Mouse (Mus musculus) olfactory bulb, adult 2 months (tissue): ENCODE measurements around the gene Rnf44.

Experiments used
- CTCF ChIP-seq: fragments of 200-500 bp; IDR thresholded peaks from 2 replicates; pipeline ENCODE4 v1.5.1; 2012; ENCODE audit warnings: low read depth, mild to moderate bottlenecking, low read length, moderate library complexity; ENCODE audit not compliant: insufficient read depth
- POLR2A ChIP-seq: fragments of 200-500 bp; IDR thresholded peaks from 2 replicates; pipeline ENCODE4 v1.6.1; 2012; ENCODE audit warnings: mild to moderate bottlenecking, low read depth, low read length, moderate library complexity; ENCODE audit not compliant: insufficient read depth

- no peak for TF ChIP-seq POLR2A
- no peak for TF ChIP-seq CTCF
Observed at GRCm38 (mm10) chr13:54675895-54676590, 17.7 kb downstream of the Rnf44 start.
